Mouse (Mus musculus) heart, embryonic 14.5 days (tissue): ENCODE measurements around the gene Gm47289. TPM values are rescaled to one million over a fixed set of nuclear protein-coding genes. Genes with fewer than 3 reads are reported as not detected.

Experiments used
- ATAC-seq: fragments of 200-750 bp; cut with Nextera tagmentation; 2 replicates; pipeline ENCODE4 v1.8.0; 2017; ENCODE audit warnings: low read depth, moderate TSS enrichment; ENCODE audit not compliant: insufficient number of reproducible peaks, insufficient read depth, low FRiP score
- H3K27ac ChIP-seq, 2 experiments: fragments of 200-500 bp in 1 of 2; fragments of 300-500 bp in 1 of 2; sonication (generic) in 1 of 2; replicated peaks in 1 of 2; 2 replicates each; pipeline ENCODE4 v1.5.1; 2012 to 2014; ENCODE audit warnings: low read depth in 2 of 2, low read length in 2 of 2, control low read depth in 1 of 2, mild to moderate bottlenecking in 1 of 2, mixed read lengths in 1 of 2; ENCODE audit not compliant: control insufficient read depth in 1 of 2, insufficient read depth in 1 of 2
- H3K27me3 ChIP-seq: fragments of 300-500 bp; sonication (generic); 2 replicates; pipeline ENCODE4 v1.6.1; 2014; ENCODE audit warnings: mild to moderate bottlenecking, low read length, control low read depth; ENCODE audit not compliant: control insufficient read depth, insufficient read depth
- H3K36me3 ChIP-seq: fragments of 300-500 bp; sonication (generic); 2 replicates; pipeline ENCODE4 v1.6.1; 2014; ENCODE audit warnings: mild to moderate bottlenecking, control low read depth, low read length, mixed read lengths; ENCODE audit not compliant: control insufficient read depth, insufficient read depth
- H3K4me1 ChIP-seq, 2 experiments: fragments of 200-500 bp in 1 of 2; fragments of 300-500 bp in 1 of 2; sonication (generic) in 1 of 2; 2 replicates each; pipeline ENCODE4 v1.6.1; 2012 to 2014; ENCODE audit warnings: low read length in 2 of 2, control low read depth in 1 of 2, mixed read lengths in 1 of 2; ENCODE audit not compliant: control insufficient read depth in 2 of 2, insufficient read depth in 2 of 2
- H3K4me2 ChIP-seq: fragments of 300-500 bp; sonication (generic); 2 replicates; pipeline ENCODE4 v1.6.1; 2014; ENCODE audit warnings: mild to moderate bottlenecking, low read length
- H3K4me3 ChIP-seq, 2 experiments: fragments of 200-500 bp in 1 of 2; fragments of 300-500 bp in 1 of 2; sonication (generic) in 1 of 2; 2 replicates each; pipeline ENCODE4 v1.5.1; 2012 to 2014; ENCODE audit warnings: low read length in 2 of 2, mild to moderate bottlenecking in 2 of 2, control low read depth in 1 of 2, low read depth in 1 of 2, moderate library complexity in 1 of 2; ENCODE audit not compliant: control insufficient read depth in 1 of 2, insufficient read depth in 1 of 2
- H3K9ac ChIP-seq: fragments of 300-500 bp; sonication (generic); 2 replicates; pipeline ENCODE4 v1.6.1; 2014; ENCODE audit warnings: mild to moderate bottlenecking, low read length
- H3K9me3 ChIP-seq: fragments of 300-500 bp; sonication (generic); 2 replicates; pipeline ENCODE4 v1.6.1; 2016; ENCODE audit warnings: low read length, control low read depth; ENCODE audit not compliant: control insufficient read depth
- WGBS: fragments of 180-500 bp; shearing (Covaris S2); extraction: QIAGEN DNeasy Blood & Tissue Kit; methylation state at CpG from one replicate; pipeline ENCODE4 v1.1.7; 2014; 5-methylcytosine and 5-hydroxymethylcytosine counted together
- polyA plus RNA-seq: library from polyadenylated mRNA; unstranded; fragments of >200 nt; fragmentation: Nextera tagmentation; extraction: Ambion mirVana; gene quantifications from 2 replicates; pipeline ENCODE4 v1.2.1, GENCODE M21; 2014

Gene Gm47289
- polyA plus RNA-seq: not detected in 2 replicates

GRCm38 (mm10) chr9:119158861-119159260 lies at the start of gene Gm47289:
Gene Gm47289, plus strand, starts transcription at chr9:119159161.
- no peak for ATAC-seq
- WGBS: 51% methylated on average over 4 of the region's 4 CpGs
- no peak within 1 kb of the TSS for H3K4me2 ChIP-seq

GRCm38 (mm10) chr9:119109685-119110353 lies 49.1 kb upstream of the Gm47289 start:
- no peak overlapping the region for H3K9ac ChIP-seq

More at GRCm38 (mm10) chr9:119158861-119159260, at the start of gene Gm47289:
- H3K4me1 ChIP-seq: no peaks in the 10 kb centered on the region
- no peak within 1 kb of the TSS for H3K4me3 ChIP-seq
- no peaks in the 10 kb centered on the region for H3K9me3 ChIP-seq
- no peak within 1 kb of the TSS for H3K27ac ChIP-seq
- H3K27me3 ChIP-seq: peaks cover 20% of the 10 kb centered on the region
- H3K9ac ChIP-seq: no peak within 1 kb of the TSS
- H3K36me3 ChIP-seq: no peaks in the 10 kb centered on the region

DNA sequence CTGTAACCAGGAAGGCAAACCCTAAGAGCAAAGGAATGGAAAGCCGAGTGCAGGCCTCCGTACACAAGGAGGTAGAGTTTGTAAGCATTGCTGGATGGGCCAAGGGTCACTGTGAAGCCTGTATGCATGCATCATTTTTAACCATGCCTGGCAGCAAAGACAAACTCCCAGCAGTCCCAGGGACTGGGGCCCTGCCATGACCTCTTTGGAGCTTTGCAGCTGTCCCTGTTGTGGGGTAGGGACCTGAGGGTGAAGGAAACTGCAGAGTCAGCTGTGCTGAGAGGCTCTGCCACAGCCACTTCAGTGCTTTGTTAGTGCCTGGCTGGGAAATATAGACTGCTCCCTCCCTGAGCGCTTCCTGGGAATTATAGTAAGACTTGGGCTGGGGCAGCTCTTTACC lies 48.3 kb upstream of the Gm47289 start:
- Histone ChIP-seq H3K27ac (no peak overlapping the region), H3K9me3 (no peaks in the 10 kb centered on the region), H3K36me3 (no peaks in the 10 kb centered on the region), H3K27me3 (no peaks in the 10 kb centered on the region), H3K4me3 (no peak overlapping the region), H3K4me1 (peaks cover 2 to 5% of the 10 kb centered on the region in 2 experiments; a peak in 1 of 4 replicates), H3K4me2 (no peak overlapping the region), H3K9ac (no peak overlapping the region)
- WGBS: 62% methylated on average over 3 of the region's 3 CpGs
- ATAC-seq: no peak

More at GRCm38 (mm10) chr9:119109685-119110353, 49.1 kb upstream of the Gm47289 start:
- Histone ChIP-seq H3K36me3 (no peaks in the 10 kb centered on the region), H3K27ac (no peak overlapping the region), H3K27me3 (no peaks in the 10 kb centered on the region), H3K4me3 (no peak overlapping the region), H3K4me1 (peaks cover 2 to 5% of the 10 kb centered on the region in 2 experiments; a peak in 1 of 4 replicates), H3K9me3 (no peaks in the 10 kb centered on the region), H3K4me2 (no peak overlapping the region)
- 61% methylated on average over 12 of the region's 12 CpGs for WGBS
- ATAC-seq: no peak

GRCm38 (mm10) chr9:119114911-119115310 lies 44.0 kb upstream of the Gm47289 start:
- no peaks in the 10 kb centered on the region for H3K9me3 ChIP-seq
- H3K4me3 ChIP-seq: no peak overlapping the region
- no peak overlapping the region for H3K9ac ChIP-seq
- WGBS: 78% methylated on average over 17 of the region's 17 CpGs
- H3K4me2 ChIP-seq: no peak overlapping the region
- no peak overlapping the region for H3K27ac ChIP-seq
- no peaks in the 10 kb centered on the region; a peak in 1 of 4 replicates for H3K4me1 ChIP-seq
- no peaks in the 10 kb centered on the region for H3K36me3 ChIP-seq
- no peak for ATAC-seq
- no peaks in the 10 kb centered on the region for H3K27me3 ChIP-seq

DNA sequence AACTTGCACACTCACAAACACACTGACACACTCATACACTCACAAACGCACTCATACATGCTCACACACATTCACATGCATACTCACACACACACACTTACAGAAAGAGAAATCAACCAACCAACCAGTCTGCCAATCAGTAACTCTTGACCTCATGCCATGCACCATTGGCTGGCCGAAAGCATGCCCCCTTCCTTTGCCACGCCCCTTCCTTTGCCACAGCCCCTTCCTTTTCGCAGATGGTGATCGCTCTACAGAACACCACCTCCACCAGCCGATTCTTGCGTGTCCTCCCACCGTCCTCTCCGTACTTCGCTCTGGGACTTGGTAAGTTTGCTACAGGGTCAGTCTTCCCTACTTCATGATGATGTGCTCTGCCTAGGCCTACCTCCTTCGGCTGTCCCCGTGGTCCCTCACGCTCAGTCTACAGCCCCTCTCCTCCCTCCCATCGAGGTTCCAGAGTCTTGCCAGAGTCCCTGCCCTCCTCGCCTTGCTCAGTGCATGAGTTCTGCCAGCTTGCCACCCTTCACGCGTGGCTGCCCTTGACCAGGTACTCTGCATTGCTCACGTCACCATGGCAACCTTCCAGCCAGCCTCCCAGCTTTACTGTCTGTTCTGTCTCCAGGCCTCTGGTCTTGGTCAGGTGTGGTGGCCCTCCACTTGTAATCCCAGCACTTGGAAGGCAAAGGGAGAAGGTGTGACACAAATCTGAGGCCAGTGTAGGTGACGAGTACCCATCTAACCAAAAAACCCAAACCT lies 39.4 kb upstream of the Gm47289 start:
- H3K27me3 ChIP-seq: no peaks in the 10 kb centered on the region
- H3K4me2 ChIP-seq: no peak overlapping the region
- ATAC-seq: peak; percentile 36; the same call in 1 of the 2 replicates
- WGBS: 87% methylated on average over 19 of the region's 19 CpGs
- no peak overlapping the region for H3K27ac ChIP-seq
- no peak overlapping the region for H3K4me3 ChIP-seq
- no peaks in the 10 kb centered on the region for H3K9me3 ChIP-seq
- H3K36me3 ChIP-seq: no peaks in the 10 kb centered on the region
- H3K9ac ChIP-seq: no peak overlapping the region
- no peaks in the 10 kb centered on the region for H3K4me1 ChIP-seq

- H3K4me3 ChIP-seq: no peak overlapping the region
- no peaks in the 10 kb centered on the region for H3K27me3 ChIP-seq
- H3K4me2 ChIP-seq: no peak overlapping the region
- WGBS: 52% methylated on average over 3 of the region's 3 CpGs
- no peaks in the 10 kb centered on the region for H3K36me3 ChIP-seq
- H3K9me3 ChIP-seq: no peaks in the 10 kb centered on the region
- H3K9ac ChIP-seq: no peak overlapping the region
- H3K4me1 ChIP-seq: no peaks in the 10 kb centered on the region
- H3K27ac ChIP-seq: no peak overlapping the region
- no peak for ATAC-seq
These were observed 38.8 kb upstream of the Gm47289 start for GRCm38 (mm10) chr9:119120168-119120560.

GRCm38 (mm10) chr9:119122596-119123369 lies 36.2 kb upstream of the Gm47289 start:
- H3K27ac ChIP-seq: no peak overlapping the region
- no peak overlapping the region for H3K4me3 ChIP-seq
- no peaks in the 10 kb centered on the region for H3K27me3 ChIP-seq
- no peak for ATAC-seq
- H3K4me1 ChIP-seq: no peaks in the 10 kb centered on the region
- WGBS: 80% methylated on average over 18 of the region's 18 CpGs
- H3K9ac ChIP-seq: no peak overlapping the region
- H3K4me2 ChIP-seq: no peak overlapping the region
- no peaks in the 10 kb centered on the region for H3K9me3 ChIP-seq
- no peaks in the 10 kb centered on the region for H3K36me3 ChIP-seq
